Mouse (Mus musculus) right cerebral cortex, postnatal 14 days (tissue): Measurements from ENCODE around the gene Anapc15.
"Not testable (repeated sequence)": the region's sequence is repeated elsewhere in the genome, so short reads cannot be mapped to it uniquely, and the experiment has no call there.

Source experiments
- DNase-seq: peaks from one replicate; pipeline ENCODE4 v3.0.0; 2022

Gene Anapc15

GRCm38 (mm10) chr7:101900331-101901097 lies 37.0 kb downstream of the Anapc15 start:
- DNase-seq = no peak

GRCm38 (mm10) chr7:101901969-101902368 lies 38.5 kb downstream of the Anapc15 start:
- no peak for DNase-seq

GRCm38 (mm10) chr7:101902846-101903245 lies 39.3 kb downstream of the Anapc15 start:
- DNase-seq = no peak

GRCm38 (mm10) chr7:101905561-101906286 lies 42.2 kb downstream of the Anapc15 start, which contains the start of gene Lamtor1:
Gene Lamtor1 (plus strand): TSS chr7:101905904.
- peak; percentile 100 for DNase-seq

GRCm38 (mm10) chr7:101906287-101906681 lies 42.8 kb downstream of the Anapc15 start, which contains the start of gene Tomt:
Gene Tomt (minus strand): TSS chr7:101906359.
- no peak for DNase-seq

- no peak for DNase-seq
Measured at GRCm38 (mm10) chr7:101906696-101907095, 43.2 kb downstream of the Anapc15 start.

GRCm38 (mm10) chr7:101908367-101908766 lies 44.9 kb downstream of the Anapc15 start:
- no peak for DNase-seq

- DNase-seq = no peak
Measured at GRCm38 (mm10) chr7:101910138-101910537, 46.6 kb downstream of the Anapc15 start.

GRCm38 (mm10) chr7:101911982-101912381 lies 48.5 kb downstream of the Anapc15 start:
- no peak for DNase-seq

GRCm38 (mm10) chr7:101918071-101918470 lies 54.6 kb downstream of the Anapc15 start:
- DNase-seq = peak; percentile 45

- not testable (repeated sequence) for DNase-seq
Measured at GRCm38 (mm10) chr7:101925892-101926291, 62.4 kb downstream of the Anapc15 start.

GRCm38 (mm10) chr7:101928093-101928492 lies 64.6 kb downstream of the Anapc15 start:
- no peak for DNase-seq

- DNase-seq = no peak
Measured at GRCm38 (mm10) chr7:101932551-101932950, 69.0 kb downstream of the Anapc15 start.

- DNase-seq = no peak
Measured at GRCm38 (mm10) chr7:101933300-101933699, 69.8 kb downstream of the Anapc15 start.

GRCm38 (mm10) chr7:101933751-101934240 lies 70.3 kb downstream of the Anapc15 start, which contains the start of the genes Lrrc51 and Numa1:
Gene Lrrc51 (minus strand): TSS chr7:101933895.
Gene Numa1 (plus strand): TSS chr7:101934111.
- peak; percentile 93 for DNase-seq

GRCm38 (mm10) chr7:101935957-101936356 lies 72.4 kb downstream of the Anapc15 start:
- no peak for DNase-seq

GRCm38 (mm10) chr7:101936996-101937395 lies 73.5 kb downstream of the Anapc15 start:
- no peak for DNase-seq

- no peak for DNase-seq
Measured at GRCm38 (mm10) chr7:101937569-101937968, 74.1 kb downstream of the Anapc15 start.

- DNase-seq = no peak
Measured at GRCm38 (mm10) chr7:101938348-101938747, 74.8 kb downstream of the Anapc15 start.

GRCm38 (mm10) chr7:101939758-101940157 lies 76.2 kb downstream of the Anapc15 start:
- DNase-seq = no peak

- not testable (repeated sequence) for DNase-seq
Measured at GRCm38 (mm10) chr7:101949008-101949407, 85.5 kb downstream of the Anapc15 start.
